Mouse (Mus musculus): ENCODE results near the gene Slc37a3. TPM values are rescaled to one million over a fixed set of nuclear protein-coding genes. Genes with fewer than 3 reads are reported as not detected.

Slc37a3 gene
- polyA plus RNA-seq, 1 experiment from 2014 or later: 20.9 TPM

DNA sequence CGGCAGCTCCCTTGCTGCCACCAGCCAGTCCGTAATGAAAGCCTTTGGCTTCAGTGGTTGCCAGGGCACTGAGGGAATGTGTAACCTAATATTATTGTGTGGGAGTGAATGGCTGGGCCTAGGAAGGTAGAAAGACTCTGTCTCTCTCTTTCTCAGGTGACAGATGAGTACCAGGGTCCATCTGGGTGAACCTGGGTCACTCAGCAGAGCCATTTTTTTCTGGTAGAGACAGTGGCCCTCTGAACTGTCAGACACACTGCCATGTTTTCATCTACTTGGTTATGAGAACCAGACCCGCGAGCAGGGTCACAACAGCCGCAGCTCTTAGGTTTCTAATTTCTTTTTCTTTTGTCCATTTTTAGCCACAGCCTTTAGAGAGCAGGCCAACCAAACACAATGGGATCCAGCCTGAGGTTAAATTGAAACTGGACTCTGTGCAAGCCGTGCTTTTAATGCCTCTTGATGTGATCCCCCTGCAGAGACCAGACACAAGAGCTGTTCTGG is 73.1 kb downstream of the Slc37a3 start:
- 51% methylated on average over 6 of the region's 6 CpGs for WGBS
- no peak for DNase-seq (ENCODE audit: low spot score)

DNA sequence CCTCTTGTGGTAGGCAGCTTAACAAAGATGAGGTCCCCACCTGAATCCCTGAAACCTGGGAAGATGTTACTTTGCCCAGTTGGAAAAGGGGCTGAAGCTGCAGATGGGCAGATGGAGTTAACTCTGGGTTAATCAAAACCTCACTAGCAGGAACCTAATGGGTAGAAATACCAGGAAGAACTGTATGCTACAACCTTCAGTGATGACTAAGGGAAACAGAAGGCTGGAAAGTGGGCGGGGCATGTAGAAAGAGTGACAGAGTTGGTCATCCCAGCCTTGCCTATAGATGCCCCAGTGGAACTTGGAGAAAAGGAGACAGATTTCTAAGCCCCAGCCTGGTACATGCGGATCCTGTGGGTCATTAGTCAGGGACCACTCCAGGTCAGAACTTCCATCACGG is 76.0 kb downstream of the Slc37a3 start:
- Histone ChIP-seq H3K4me2 (replicated peaks; ENCODE audit: low read depth) (no peak overlapping the region), H3K4me1 (replicated peaks; ENCODE audit: control insufficient read depth, insufficient read depth) (no peaks in the 10 kb centered on the region), H3K9ac (ENCODE audit: low read length) (no peak overlapping the region), H3K9me3 (ENCODE audit: control insufficient read depth, low read length) (no peaks in the 10 kb centered on the region), H3K27ac (replicated peaks) (no peak overlapping the region), H3K4me3 (ENCODE audit: low read depth, low read length) (no peak overlapping the region), H3K27me3 (ENCODE audit: control insufficient read depth, insufficient read depth, low read length) (no peaks in the 10 kb centered on the region), H3K36me3 (ENCODE audit: control insufficient read depth, insufficient read depth, low read length) (no peaks in the 10 kb centered on the region)
- DNase-seq (ENCODE audit: low spot score) (peak; percentile 59), ATAC-seq (ENCODE audit: low FRiP score, low TSS enrichment) (peak; percentile 83)
- TF ChIP-seq EP300 (optimal IDR thresholded peaks at IDR 0.05): no peak
- WGBS: 88% methylated on average over 3 of the region's 3 CpGs

More for the DNA sequence above, 73.1 kb downstream of the Slc37a3 start:
- Histone ChIP-seq H3K9me3 (ENCODE audit: control insufficient read depth, low read length) (no peaks in the 10 kb centered on the region), H3K27me3 (ENCODE audit: control insufficient read depth, insufficient read depth, low read length) (no peaks in the 10 kb centered on the region), H3K4me3 (ENCODE audit: low read depth, low read length) (no peak overlapping the region), H3K27ac (replicated peaks) (no peak overlapping the region), H3K4me1 (replicated peaks; ENCODE audit: control insufficient read depth, insufficient read depth) (no peaks in the 10 kb centered on the region), H3K9ac (ENCODE audit: low read length) (no peak overlapping the region), H3K36me3 (ENCODE audit: control insufficient read depth, insufficient read depth, low read length) (no peaks in the 10 kb centered on the region), H3K4me2 (replicated peaks; ENCODE audit: low read depth) (no peak overlapping the region)
- TF ChIP-seq CTCF (IDR thresholded peaks at IDR 0.05; ENCODE audit: low read depth): no peak
- no peak for TF ChIP-seq EP300 (optimal IDR thresholded peaks at IDR 0.05)
- no peak for ATAC-seq (ENCODE audit: low FRiP score, low TSS enrichment)

DNA sequence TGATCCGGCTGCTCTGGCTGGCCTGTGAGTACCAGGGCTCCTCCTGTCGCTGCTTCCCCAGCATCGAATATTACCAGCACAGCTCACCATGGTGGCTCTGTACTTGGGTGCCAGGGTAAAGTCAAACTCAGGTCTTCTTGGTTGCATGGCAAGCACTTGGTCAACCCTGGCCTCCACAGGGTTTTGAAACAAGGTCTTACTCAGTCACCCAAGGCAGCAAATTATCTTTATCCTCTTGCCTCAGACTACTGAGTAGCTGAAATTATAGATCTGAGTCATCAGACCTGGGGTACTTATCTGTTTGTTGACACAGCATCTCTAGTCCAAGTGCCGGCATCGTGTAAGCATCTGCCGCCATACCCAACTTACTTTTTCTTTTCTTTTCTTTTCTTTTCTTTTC is 80.4 kb downstream of the Slc37a3 start:
- H3K4me2 ChIP-seq (replicated peaks; ENCODE audit: low read depth): no peak overlapping the region
- no peaks in the 10 kb centered on the region for H3K4me1 ChIP-seq (replicated peaks; ENCODE audit: control insufficient read depth, insufficient read depth)
- 88% methylated on average over 6 of the region's 6 CpGs for WGBS
- H3K36me3 ChIP-seq (ENCODE audit: control insufficient read depth, insufficient read depth, low read length): no peaks in the 10 kb centered on the region
- ATAC-seq (ENCODE audit: low FRiP score, low TSS enrichment) (no peak), DNase-seq (ENCODE audit: low spot score) (no peak)
- H3K9ac ChIP-seq (ENCODE audit: low read length): no peak overlapping the region
- H3K4me3 ChIP-seq (ENCODE audit: low read depth, low read length): no peak overlapping the region
- no peak overlapping the region for H3K27ac ChIP-seq (replicated peaks)
- TF ChIP-seq CTCF (IDR thresholded peaks at IDR 0.05; ENCODE audit: low read depth): no peak
- TF ChIP-seq EP300 (optimal IDR thresholded peaks at IDR 0.05): no peak
- H3K9me3 ChIP-seq (ENCODE audit: control insufficient read depth, low read length): no peaks in the 10 kb centered on the region
- H3K27me3 ChIP-seq (ENCODE audit: control insufficient read depth, insufficient read depth, low read length): no peaks in the 10 kb centered on the region

DNA sequence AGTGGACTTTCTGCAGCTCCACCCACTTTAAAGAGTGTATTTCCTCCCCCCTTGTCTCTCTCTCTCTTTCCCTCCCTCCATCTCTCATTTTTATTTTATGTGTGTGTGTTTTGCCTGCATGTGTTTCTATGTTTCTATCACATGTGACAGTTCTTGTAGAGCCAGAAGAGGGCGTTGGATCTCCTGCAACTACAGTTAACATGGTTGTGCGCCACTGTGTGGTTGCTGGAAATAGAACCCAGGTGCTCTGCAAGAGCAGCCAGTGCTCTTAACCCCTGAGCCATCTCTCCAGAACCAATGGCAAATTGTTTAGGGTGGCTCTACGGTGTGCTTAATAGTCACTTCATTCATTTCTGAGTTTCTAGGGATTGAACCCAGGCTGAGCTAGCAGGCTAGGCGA is 81.0 kb downstream of the Slc37a3 start:
- Histone ChIP-seq H3K27me3 (ENCODE audit: control insufficient read depth, insufficient read depth, low read length) (no peaks in the 10 kb centered on the region), H3K4me2 (replicated peaks; ENCODE audit: low read depth) (no peak overlapping the region), H3K27ac (replicated peaks) (no peak overlapping the region), H3K9me3 (ENCODE audit: control insufficient read depth, low read length) (no peaks in the 10 kb centered on the region), H3K4me1 (replicated peaks; ENCODE audit: control insufficient read depth, insufficient read depth) (no peaks in the 10 kb centered on the region), H3K36me3 (ENCODE audit: control insufficient read depth, insufficient read depth, low read length) (no peaks in the 10 kb centered on the region), H3K4me3 (ENCODE audit: low read depth, low read length) (no peak overlapping the region), H3K9ac (ENCODE audit: low read length) (no peak overlapping the region)
- ATAC-seq (ENCODE audit: low FRiP score, low TSS enrichment): no peak
- 65% methylated on average over 4 of the region's 4 CpGs for WGBS
- TF ChIP-seq EP300 (optimal IDR thresholded peaks at IDR 0.05): no peak
- peak; percentile 58 for TF ChIP-seq CTCF (IDR thresholded peaks at IDR 0.05; ENCODE audit: low read depth)
- DNase-seq (ENCODE audit: low spot score): no peak

DNA sequence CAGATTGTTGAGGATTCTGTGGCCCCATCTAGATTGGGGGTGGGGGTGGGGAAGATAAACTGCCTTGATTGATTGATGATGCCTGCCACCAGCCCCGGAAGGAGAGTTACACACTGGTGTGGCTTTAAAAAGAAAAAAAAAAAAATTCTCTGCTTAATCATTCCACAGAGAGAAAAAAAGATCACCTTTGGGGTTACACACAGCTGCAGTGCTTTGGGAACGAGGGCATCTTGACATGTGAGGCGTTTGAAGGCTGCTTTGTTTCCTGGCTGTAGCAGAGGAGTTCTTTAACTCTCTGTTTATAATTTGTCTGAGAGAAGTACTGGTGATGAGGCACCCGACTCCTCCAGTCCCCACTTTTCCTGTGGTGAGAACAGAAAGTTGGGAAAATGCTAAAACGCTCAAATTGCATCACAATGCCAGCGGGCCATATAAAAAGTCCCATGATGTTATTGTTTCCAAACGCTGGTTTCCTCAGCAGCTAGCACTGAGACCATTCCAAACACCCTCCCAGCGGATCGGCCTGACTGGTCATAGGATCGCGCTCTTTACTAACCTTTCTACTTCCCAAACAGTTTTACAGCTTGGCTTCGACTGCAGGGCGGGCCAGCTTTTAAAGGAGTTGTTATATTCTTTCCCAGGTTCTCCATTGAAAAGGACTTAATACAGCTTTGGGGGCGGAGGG is 81.6 kb downstream of the Slc37a3 start:
- 19% methylated on average over 14 of the region's 14 CpGs for WGBS
- H3K27me3 ChIP-seq (ENCODE audit: control insufficient read depth, insufficient read depth, low read length): no peaks in the 10 kb centered on the region
- no peak for DNase-seq (ENCODE audit: low spot score)
- ATAC-seq (ENCODE audit: low FRiP score, low TSS enrichment): no peak; the same call in 1 of the 2 replicates
- H3K9me3 ChIP-seq (ENCODE audit: control insufficient read depth, low read length): no peaks in the 10 kb centered on the region
- TF ChIP-seq EP300 (optimal IDR thresholded peaks at IDR 0.05) (no peak), CTCF (IDR thresholded peaks at IDR 0.05; ENCODE audit: low read depth) (no peak)
- H3K27ac ChIP-seq (replicated peaks): no peak overlapping the region
- H3K4me2 ChIP-seq (replicated peaks; ENCODE audit: low read depth): peak overlapping the region; percentile 31; the same call in 1 of the 2 replicates
- no peaks in the 10 kb centered on the region for H3K4me1 ChIP-seq (replicated peaks; ENCODE audit: control insufficient read depth, insufficient read depth)
- no peak overlapping the region for H3K9ac ChIP-seq (ENCODE audit: low read length)
- H3K4me3 ChIP-seq (ENCODE audit: low read depth, low read length): no peak overlapping the region
- no peaks in the 10 kb centered on the region for H3K36me3 ChIP-seq (ENCODE audit: control insufficient read depth, insufficient read depth, low read length)

DNA sequence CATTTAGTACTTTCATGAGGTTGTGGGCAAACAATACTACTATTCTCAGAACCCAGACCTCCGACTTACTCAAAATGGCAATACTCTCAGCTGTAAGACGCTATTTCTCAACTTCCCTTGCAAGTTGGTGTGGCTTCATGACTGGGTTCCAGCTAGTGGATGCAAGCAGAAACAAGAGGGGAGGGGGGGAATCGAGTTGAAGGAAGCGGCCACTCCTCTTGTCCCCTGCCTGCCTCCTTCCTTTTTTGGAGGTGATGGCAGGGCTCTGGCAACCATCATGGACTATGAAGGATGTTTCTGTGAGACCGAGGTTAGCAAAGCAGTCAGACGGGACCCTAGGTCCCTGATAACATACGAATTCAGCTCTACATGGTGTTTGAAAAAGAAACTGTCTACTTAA is 87.8 kb downstream of the Slc37a3 start:
- Histone ChIP-seq H3K27me3 (ENCODE audit: control insufficient read depth, insufficient read depth, low read length) (no peaks in the 10 kb centered on the region), H3K9ac (ENCODE audit: low read length) (no peak overlapping the region), H3K27ac (replicated peaks) (no peak overlapping the region), H3K4me3 (ENCODE audit: low read depth, low read length) (no peak overlapping the region), H3K36me3 (ENCODE audit: control insufficient read depth, insufficient read depth, low read length) (no peaks in the 10 kb centered on the region), H3K4me1 (replicated peaks; ENCODE audit: control insufficient read depth, insufficient read depth) (no peaks in the 10 kb centered on the region; the same call in 1 of the 2 replicates), H3K9me3 (ENCODE audit: control insufficient read depth, low read length) (no peaks in the 10 kb centered on the region), H3K4me2 (replicated peaks; ENCODE audit: low read depth) (no peak overlapping the region)
- TF ChIP-seq CTCF (IDR thresholded peaks at IDR 0.05; ENCODE audit: low read depth) (no peak), EP300 (optimal IDR thresholded peaks at IDR 0.05) (no peak)
- WGBS: 42% methylated on average over 7 of the region's 7 CpGs
- no peak for ATAC-seq (ENCODE audit: low FRiP score, low TSS enrichment)
- DNase-seq (ENCODE audit: low spot score): no peak
